ENCODE assay signal across 37 mouse cellular contexts in genomic region chr2:26870666-26871065, GRCm38 (mm10). TPM values are rescaled to one million over a fixed set of nuclear protein-coding genes. Genes with fewer than 3 reads are reported as not detected.
"Had no signal": no experiment of that assay in that cellular context is flagged by ENCODE, and none has a peak within 500 bp of the region (broad histone marks: within the 10 kb centered on the region; RNA-seq: fewer than 3 reads in every experiment).

No protein-coding gene starts in this region.

- H3K4me3 ChIP-seq: heart, embryonic 13.5 days; heart, embryonic 15.5 days; hindbrain, embryonic 13.5 days; hindbrain, embryonic 15.5 days; kidney, embryonic 15.5 days; layer of hippocampus, adult 2 months; left cerebral cortex, adult 2 months; limb, embryonic 13.5 days; limb, embryonic 15.5 days; liver, embryonic 13.5 days; liver, embryonic 15.5 days had no signal

- DNase-seq: gastrocnemius, postnatal 14 days; gastrocnemius, postnatal 36 days; heart, adult 18-20 months; heart, postnatal 14 days; heart, postnatal 36 days; kidney, adult 11 months; kidney, adult 2 months; kidney, adult 9 months; kidney, postnatal 14 days; kidney, postnatal 4 days; liver, embryonic 13.5 days; liver, postnatal 0 days had no signal

- H3K27ac ChIP-seq: heart, embryonic 13.5 days; heart, embryonic 15.5 days; hindbrain, embryonic 13.5 days; hindbrain, embryonic 15.5 days; hindbrain, postnatal 0 days; kidney, embryonic 15.5 days; kidney, postnatal 0 days; layer of hippocampus, adult 2 months; left cerebral cortex, adult 2 months; limb, embryonic 13.5 days; limb, embryonic 15.5 days; liver, embryonic 13.5 days; liver, embryonic 15.5 days had no signal

- H3K36me3 ChIP-seq: heart, embryonic 13.5 days; heart, embryonic 15.5 days; hindbrain, embryonic 13.5 days; hindbrain, embryonic 15.5 days; kidney, embryonic 15.5 days; limb, embryonic 13.5 days; limb, embryonic 15.5 days; liver, embryonic 13.5 days; liver, embryonic 15.5 days had no signal

- H3K27me3 ChIP-seq: hindbrain, embryonic 13.5 days; hindbrain, embryonic 15.5 days; kidney, embryonic 15.5 days had no signal

- H3K4me1 ChIP-seq: heart, embryonic 13.5 days; heart, embryonic 15.5 days; hindbrain, embryonic 13.5 days; hindbrain, embryonic 15.5 days; kidney, embryonic 15.5 days; limb, embryonic 13.5 days; limb, embryonic 15.5 days; liver, embryonic 13.5 days; liver, embryonic 15.5 days had no signal

- H3K9me3 ChIP-seq: heart, embryonic 13.5 days; heart, embryonic 15.5 days; hindbrain, embryonic 13.5 days; hindbrain, embryonic 15.5 days; kidney, embryonic 15.5 days; limb, embryonic 13.5 days; limb, embryonic 15.5 days; liver, embryonic 13.5 days; liver, embryonic 15.5 days had no signal

RNA-seq across cellular contexts. Expression of gene Abo, which starts 5.9 kb away (rescaled TPM):
- total RNA-seq: gastrocnemius, adult 18-20 months; gastrocnemius, adult 8-10 months; gastrocnemius, postnatal 14 days; gastrocnemius, postnatal 36 days; heart, adult 18-20 months; heart, postnatal 14 days; heart, postnatal 36 days; hematopoietic stem cell, adult 5-6 weeks; hindbrain, postnatal 0 days; layer of hippocampus, adult 2 months; layer of hippocampus, postnatal 10 days; layer of hippocampus, postnatal 25 days; left cerebral cortex, adult 2 months; left cerebral cortex, postnatal 10 days; left cerebral cortex, postnatal 25 days; liver, adult 2 months had no signal
- polyA plus RNA-seq: heart, embryonic 11.5 days; heart, embryonic 13.5 days; heart, embryonic 15.5 days; heart, postnatal 0 days; hindbrain, embryonic 11.5 days; hindbrain, embryonic 13.5 days; hindbrain, postnatal 0 days; intestine, embryonic 14.5 days; kidney, adult 2 months; kidney, embryonic 15.5 days; kidney, postnatal 0 days; limb, embryonic 11.5 days; limb, embryonic 13.5 days; limb, embryonic 15.5 days; liver, adult 2 months; liver, embryonic 13.5 days; liver, embryonic 15.5 days; liver, postnatal 0 days had no signal
